Mouse (Mus musculus) ovary, adult 18-20 months (tissue): ENCODE results near the gene Tk1.
"Not testable (repeated sequence)": the region's sequence is repeated elsewhere in the genome, so short reads cannot be mapped to it uniquely, and the experiment has no call there.

Experiments used
- DNase-seq: peaks from one replicate; pipeline ENCODE4 v3.0.0; 2022; ENCODE audit warnings: low spot score, mixed read lengths

Tk1 gene

GRCm38 (mm10) chr11:117846640-117847039, 20.7 kb upstream of the Tk1 start:
- no peak for DNase-seq

DNA sequence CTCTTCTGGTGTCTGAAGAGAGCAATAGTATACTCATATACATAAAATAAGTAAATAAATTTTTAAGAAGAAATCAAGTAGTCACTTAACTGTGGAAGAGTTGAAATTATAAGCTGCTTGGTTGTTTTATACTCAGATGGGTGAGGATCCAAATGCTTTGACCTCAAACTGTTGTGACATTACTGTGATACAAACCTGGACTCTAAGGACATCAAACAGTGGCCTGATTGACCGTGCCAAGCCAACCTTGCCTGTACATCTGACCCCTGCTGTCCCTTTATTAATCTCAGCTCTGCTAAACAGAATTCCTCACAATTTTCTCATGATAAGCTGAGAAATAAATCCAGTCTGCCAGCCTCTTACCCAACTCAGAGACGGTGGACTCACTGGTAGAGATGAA, 19.8 kb upstream of the Tk1 start:
- DNase-seq, result no peak

- DNase-seq, result no peak
Observed at GRCm38 (mm10) chr11:117844997-117845396, 19.1 kb upstream of the Tk1 start.

GRCm38 (mm10) chr11:117843434-117843833, 17.5 kb upstream of the Tk1 start:
- no peak for DNase-seq

GRCm38 (mm10) chr11:117840910-117841309, 15.0 kb upstream of the Tk1 start:
- no peak for DNase-seq

DNA sequence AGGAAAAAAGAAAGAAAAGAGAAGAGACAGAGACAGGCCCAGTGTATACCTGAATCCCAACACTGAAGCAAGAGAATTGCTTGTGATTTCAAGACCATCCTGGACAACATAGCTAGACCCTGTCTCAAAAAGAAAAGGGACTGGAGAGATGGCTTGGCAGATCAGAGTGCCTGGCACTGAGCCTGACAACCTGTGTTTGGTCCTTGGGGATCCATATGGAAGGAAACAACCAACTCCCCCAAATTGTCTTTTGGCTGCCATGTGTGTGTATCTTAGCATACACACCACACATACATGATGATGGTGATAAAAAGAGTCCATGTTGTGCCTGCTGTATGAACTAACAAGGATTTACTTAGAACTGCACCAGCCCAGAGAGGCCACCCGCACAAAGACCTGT, 13.1 kb upstream of the Tk1 start:
- no peak for DNase-seq

DNA sequence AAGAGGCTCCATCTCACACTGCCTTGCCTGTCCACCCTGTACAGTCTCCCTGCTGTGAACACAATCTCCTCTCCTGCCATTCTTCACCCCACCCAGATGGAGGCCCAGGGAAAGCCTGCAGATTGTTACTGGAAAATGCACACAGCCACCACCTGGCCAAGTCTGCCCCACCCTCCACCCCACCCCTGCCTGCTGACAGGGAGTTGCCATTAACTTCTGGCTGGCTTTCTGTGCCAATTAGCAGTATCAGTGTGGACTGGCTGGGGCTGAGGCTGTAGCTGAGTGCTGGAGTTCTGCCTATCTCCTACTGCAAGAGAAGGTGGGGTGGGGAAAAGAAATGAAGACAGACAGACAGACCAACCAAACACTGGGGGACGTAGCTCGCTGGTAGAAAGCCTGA, 12.7 kb upstream of the Tk1 start:
- no peak for DNase-seq

DNA sequence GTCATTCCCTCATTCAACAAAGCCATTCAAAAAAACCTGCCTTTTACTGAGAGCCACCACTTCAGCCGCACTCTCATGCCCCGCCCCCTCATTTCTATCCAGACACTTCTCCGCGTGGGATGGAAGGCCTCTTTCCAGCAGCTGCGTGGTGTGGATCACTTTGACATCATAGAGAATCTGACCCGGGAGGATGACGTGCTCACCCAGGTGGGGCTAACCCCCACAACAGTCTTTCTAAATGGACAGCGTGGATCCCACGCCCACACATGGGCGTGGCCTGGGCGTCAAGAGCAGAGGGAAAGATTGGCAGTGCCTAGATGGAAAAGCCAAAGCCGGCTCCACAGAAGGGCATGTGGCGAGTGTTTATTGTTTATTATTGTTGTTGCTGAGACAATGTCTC, 10.4 kb upstream of the Tk1 start:
- no peak for DNase-seq

DNA sequence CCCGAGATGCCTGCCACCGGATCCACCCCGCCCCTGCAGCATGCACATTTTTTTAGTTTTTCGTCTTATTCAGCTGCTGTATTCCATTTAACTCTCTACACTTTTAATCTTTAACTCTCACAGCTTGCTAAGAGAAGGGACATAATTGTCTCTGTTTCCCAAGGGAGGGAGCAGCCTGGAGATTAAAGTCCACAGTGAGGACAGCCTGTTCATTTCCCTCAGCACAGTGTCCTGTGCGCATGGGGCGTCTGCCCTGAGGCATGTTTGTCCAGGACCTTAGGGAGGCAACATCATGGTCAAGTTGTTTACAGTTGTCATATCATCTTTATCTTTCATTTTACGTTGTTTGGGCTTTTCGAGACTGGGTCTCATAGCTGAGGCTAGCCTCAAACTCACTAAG, 8.2 kb upstream of the Tk1 start:
- DNase-seq, result no peak

DNA sequence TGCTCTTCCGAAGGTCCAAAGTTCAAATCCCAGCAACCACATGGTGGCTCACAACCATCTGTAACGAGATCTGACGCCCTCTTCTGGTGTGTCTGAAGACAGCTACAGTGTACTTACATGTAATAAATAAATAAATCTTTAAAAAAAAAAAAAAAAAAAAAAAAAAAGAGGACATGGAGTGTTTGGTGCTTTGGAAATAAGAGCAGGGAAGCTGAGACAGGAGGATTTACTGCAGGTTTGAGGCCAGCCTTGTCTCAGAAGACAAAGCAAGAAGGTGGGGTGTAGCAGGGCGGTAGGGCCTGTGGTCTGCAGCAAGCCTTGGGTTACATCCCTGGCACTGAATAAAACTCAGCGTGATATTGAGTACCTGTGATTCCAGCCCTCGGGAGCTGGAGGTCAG, 7.6 kb upstream of the Tk1 start:
- not testable (repeated sequence) for DNase-seq

GRCm38 (mm10) chr11:117832086-117832969, 6.4 kb upstream of the Tk1 start:
- peak; percentile 32 for DNase-seq

DNA sequence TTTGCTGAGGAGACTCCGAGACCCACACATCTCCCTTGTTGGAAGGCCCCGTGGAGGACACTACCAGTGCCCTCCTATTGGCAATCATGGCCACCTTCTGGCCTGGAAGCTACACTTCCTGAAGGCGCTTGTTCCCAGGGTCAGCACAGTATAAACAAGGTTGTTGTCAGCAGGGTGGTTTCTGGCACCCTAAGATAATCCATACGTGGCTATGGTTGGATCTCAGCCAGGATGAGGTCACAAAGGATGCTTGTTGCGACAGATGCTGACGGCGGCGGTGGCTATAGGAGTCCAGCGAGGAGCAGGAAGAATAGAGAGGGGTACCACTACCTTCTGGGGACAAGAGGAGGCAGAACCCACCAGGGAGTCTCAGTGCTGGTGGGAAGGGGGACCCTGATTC, 4.5 kb upstream of the Tk1 start:
- no peak for DNase-seq

GRCm38 (mm10) chr11:117829671-117830215, 3.9 kb upstream of the Tk1 start:
- DNase-seq, result no peak

DNA sequence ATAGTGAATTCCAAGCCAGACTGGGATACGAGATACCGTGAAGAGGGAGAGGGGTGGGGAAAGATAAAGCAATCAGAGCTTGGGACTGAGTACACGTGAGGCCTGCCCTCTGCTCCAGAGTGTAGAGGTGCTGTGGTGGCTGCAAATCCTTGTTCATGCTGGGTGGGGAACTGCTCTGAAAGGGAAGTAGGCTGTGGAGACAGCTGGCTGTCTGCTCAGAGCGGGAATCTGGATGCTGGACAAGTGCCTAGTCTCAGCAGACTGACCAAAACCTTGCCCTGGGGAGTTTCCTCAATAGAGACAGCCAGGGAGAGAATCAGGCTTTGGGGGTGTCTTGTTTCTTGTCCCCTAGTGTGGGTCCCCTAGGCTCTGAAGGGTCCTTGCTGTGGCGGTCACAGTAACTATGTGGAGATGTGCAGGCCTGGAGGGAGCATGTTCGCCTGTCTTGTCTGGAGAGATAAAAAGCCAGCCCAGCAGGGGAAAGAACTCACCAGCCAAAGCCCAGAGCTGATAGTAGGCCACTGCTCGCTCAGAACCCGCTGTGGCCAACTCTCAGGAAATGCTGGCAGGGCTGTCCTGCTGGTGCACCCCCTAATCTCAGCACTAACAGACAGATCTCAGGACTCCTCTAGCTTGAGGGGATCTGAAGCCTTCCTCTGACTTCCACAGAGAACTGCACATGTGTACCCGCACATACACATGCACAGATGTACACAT, 3.2 kb upstream of the Tk1 start:
- peak; percentile 50 for DNase-seq

- DNase-seq, result no peak
Observed at GRCm38 (mm10) chr11:117828149-117828887, 2.4 kb upstream of the Tk1 start.

DNA sequence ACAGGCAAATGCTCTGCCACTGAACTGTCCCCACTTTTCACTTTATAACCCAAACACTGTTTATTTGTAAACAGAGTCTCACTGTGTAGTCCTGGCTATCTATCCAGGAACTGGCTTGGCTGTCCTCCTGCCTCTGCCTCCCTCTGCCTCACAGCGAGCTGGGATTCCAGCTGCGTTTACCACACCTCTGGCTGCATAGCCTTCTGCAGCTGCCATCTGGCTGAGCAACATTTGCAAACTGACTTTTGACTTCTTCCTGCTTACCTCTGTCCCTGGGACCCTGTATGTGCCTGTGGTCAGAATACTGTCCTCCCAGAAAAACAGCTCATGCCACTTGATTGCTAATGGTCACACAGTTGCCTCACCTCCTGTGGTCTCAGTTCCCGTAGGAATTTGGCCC, 1.5 kb upstream of the Tk1 start:
- DNase-seq, result no peak

- DNase-seq, result no peak
Observed at GRCm38 (mm10) chr11:117826916-117827315, 1.0 kb upstream of the Tk1 start.

DNA sequence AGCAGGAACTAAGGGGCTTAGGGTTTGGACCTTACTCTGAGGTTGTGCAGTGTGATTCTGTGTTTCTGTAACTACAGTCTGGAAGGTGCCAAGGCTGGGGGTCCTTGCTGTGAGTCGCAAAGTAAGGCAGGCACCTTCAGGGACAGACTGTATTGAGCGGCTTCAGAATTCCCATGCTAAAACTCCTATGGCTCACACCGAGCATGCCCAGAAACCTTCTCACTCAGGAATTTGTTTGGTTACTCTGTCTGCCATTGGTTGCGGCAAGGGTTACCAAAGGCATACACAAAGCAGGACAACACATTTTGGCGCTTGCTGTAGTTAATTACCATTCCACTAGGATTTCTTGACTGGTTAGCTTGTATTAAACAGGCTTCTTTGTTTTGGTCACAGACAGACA, 272 bp upstream of the Tk1 start:
- DNase-seq, result no peak

DNA sequence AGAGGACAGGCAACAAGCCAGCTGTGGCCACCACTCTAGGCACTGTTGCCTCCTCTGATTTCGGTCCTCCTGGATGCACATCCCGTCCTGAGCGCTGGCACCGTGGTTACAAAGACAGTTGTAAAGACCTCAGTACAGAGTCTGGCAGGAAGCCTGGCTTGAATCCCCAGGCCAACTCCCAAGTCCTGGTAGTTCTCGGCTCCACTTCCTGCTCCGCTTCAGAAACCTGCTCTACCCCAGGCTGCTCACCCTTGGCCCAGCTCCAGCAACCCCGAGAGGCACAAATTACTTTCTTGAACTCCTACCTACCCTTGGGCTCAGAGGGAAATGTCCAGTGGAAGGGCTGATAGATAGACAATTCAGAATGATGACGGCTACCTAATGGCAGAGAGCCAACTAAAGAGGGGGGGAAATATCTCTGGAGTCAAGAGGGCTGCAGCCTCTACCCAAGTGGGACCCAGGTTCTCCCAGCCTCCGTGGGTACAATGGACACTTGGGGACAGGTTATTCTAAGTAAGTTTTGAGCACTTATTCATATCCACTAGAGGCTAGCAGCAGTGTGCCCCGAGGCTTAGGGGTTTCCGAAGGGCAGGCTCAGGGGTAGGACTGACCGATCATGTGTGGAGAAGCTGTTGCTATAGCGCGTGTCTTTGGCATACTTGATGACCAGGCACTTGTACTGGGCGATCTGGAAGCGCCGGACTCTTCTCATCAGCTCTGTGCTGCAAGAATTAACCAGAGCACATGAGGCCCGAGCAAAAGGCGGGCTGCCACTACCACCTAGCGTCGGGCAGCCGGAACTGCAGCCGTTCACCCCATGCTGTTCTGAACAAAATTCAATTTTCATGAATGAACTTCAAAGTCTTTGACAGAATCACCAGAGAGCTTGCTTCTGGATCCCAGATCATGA, 1.6 kb downstream of the Tk1 start:
- DNase-seq, result peak; percentile 57

GRCm38 (mm10) chr11:117823411-117823810, 2.5 kb downstream of the Tk1 start:
- DNase-seq, result no peak

DNA sequence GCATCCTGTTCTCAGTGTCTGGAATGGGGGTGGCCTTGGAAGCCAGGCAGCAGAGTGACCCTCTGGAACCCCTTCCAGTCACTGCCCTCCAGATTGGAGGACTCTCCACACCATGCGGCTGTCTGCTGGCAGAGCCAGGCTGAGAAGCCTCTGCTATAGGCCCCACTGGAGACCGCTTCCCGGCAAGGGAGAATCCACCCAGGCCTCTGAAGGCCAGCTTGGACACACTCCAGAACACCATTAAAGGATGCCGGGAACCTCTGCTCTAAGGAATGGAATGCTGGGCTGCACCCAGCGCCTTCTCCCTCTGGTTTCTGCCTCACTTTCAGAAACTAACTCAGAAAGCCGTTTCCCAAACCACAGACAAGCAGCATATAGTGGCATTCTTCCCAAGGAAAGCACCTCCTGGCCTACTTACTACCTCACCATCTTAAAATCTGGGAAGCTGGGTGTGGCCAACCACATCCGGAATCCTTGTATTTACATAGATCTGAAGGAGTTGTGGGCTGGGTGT, 3.1 kb downstream of the Tk1 start:
- no peak for DNase-seq
